Mouse (Mus musculus) liver, postnatal 0 days (tissue): ENCODE measurements around the gene Smad5. TPM values are rescaled to one million over a fixed set of nuclear protein-coding genes. Genes with fewer than 3 reads are reported as not detected.
A peak's percentile ranks its signal among the peaks of the same experiment; 100 is the strongest.

Experiments used
- ATAC-seq: fragments of 200-750 bp; cut with Nextera tagmentation; 2 replicates; pipeline ENCODE4 v1.8.0; 2017; ENCODE audit warnings: mild to moderate bottlenecking, moderate library complexity
- DNase-seq: peaks from one replicate; pipeline ENCODE4 v3.0.0-alpha.2; 2016
- H3K27ac ChIP-seq: fragments of 300-500 bp; sonication (generic); 2 replicates; pipeline ENCODE4 v1.5.1; 2014; ENCODE audit warnings: antibody characterized with exemption, moderate library complexity, mild to moderate bottlenecking, low read depth
- H3K27me3 ChIP-seq: fragments of 300-500 bp; sonication (generic); 2 replicates; pipeline ENCODE4 v1.6.1; 2014; ENCODE audit warnings: low read length, control low read depth, mixed read lengths; ENCODE audit not compliant: insufficient read depth
- H3K36me3 ChIP-seq: fragments of 300-500 bp; sonication (generic); replicated peaks from 2 replicates; pipeline ENCODE4 v1.6.1; 2014; ENCODE audit warnings: mild to moderate bottlenecking, control low read depth, low read length, moderate library complexity, mixed read lengths; ENCODE audit not compliant: insufficient read depth
- H3K4me1 ChIP-seq: fragments of 300-500 bp; sonication (generic); 2 replicates; pipeline ENCODE4 v1.6.1; 2014; ENCODE audit warnings: antibody characterized with exemption, mild to moderate bottlenecking, control low read depth; ENCODE audit not compliant: insufficient read depth
- H3K4me2 ChIP-seq: fragments of 300-500 bp; sonication (generic); 2 replicates; pipeline ENCODE4 v1.6.1; 2014; ENCODE audit warnings: low read depth, mild to moderate bottlenecking, low read length, moderate library complexity, mixed read lengths
- H3K4me3 ChIP-seq: fragments of 300-500 bp; sonication (generic); 2 replicates; pipeline ENCODE4 v1.5.1; 2014; ENCODE audit warnings: low read depth, low read length
- H3K9ac ChIP-seq: fragments of 300-500 bp; sonication (generic); replicated peaks from 2 replicates; pipeline ENCODE4 v1.6.1; 2014; ENCODE audit warnings: mild to moderate bottlenecking, moderate library complexity
- H3K9me3 ChIP-seq: fragments of 300-500 bp; sonication (generic); 2 replicates; pipeline ENCODE4 v1.6.1; 2016; ENCODE audit warnings: mild to moderate bottlenecking, control low read depth, low read length, mixed read lengths
- CTCF ChIP-seq: sonication (generic); IDR thresholded peaks from 2 replicates; pipeline ENCODE4 v1.5.1; 2016; ENCODE audit warnings: antibody characterized with exemption, low read depth
- EP300 ChIP-seq: IDR thresholded peaks from 2 replicates; pipeline ENCODE4 v1.6.1; 2016; ENCODE audit warnings: antibody characterized with exemption, low read depth, mild to moderate bottlenecking
- WGBS: fragments of 180-500 bp; shearing (Covaris S2); extraction: QIAGEN DNeasy Blood & Tissue Kit; methylation state at CpG from one replicate; pipeline ENCODE4 v1.1.7; 2014; ENCODE audit not compliant: insufficient replicate concordance; 5-methylcytosine and 5-hydroxymethylcytosine counted together
- polyA plus RNA-seq: library from polyadenylated mRNA; unstranded; fragments of >200 nt; fragmentation: Nextera tagmentation; extraction: Ambion mirVana; gene quantifications from 2 replicates; pipeline ENCODE4 v1.2.1, GENCODE M21; 2015

Smad5 gene
- polyA plus RNA-seq, 1 experiment from 2014 or later, result 3.8 TPM

GRCm38 (mm10) chr13:56704596-56704995 is 1.8 kb downstream of the Smad5 start:
- no peak overlapping the region for H3K4me3 ChIP-seq

GRCm38 (mm10) chr13:56707111-56707510 is 4.3 kb downstream of the Smad5 start:
- H3K4me3 ChIP-seq, result no peak overlapping the region
- no peak for DNase-seq
- no peak overlapping the region for H3K9ac ChIP-seq
- no peaks in the 10 kb centered on the region for H3K27me3 ChIP-seq
- H3K9me3 ChIP-seq, result no peaks in the 10 kb centered on the region
- H3K36me3 ChIP-seq, result peaks cover 2% of the 10 kb centered on the region; the same call in 1 of the 2 replicates
- TF ChIP-seq CTCF (no peak), EP300 (no peak)
- 83% methylated on average over 4 of the region's 4 CpGs for WGBS
- no peak overlapping the region for H3K4me2 ChIP-seq
- no peak overlapping the region for H3K27ac ChIP-seq
- peaks cover 27% of the 10 kb centered on the region for H3K4me1 ChIP-seq
- ATAC-seq, result no peak

More at GRCm38 (mm10) chr13:56704596-56704995, 1.8 kb downstream of the Smad5 start:
- TF ChIP-seq CTCF (no peak), EP300 (no peak)
- DNase-seq (no peak), ATAC-seq (no peak)
- H3K4me1 ChIP-seq, result peaks cover 27% of the 10 kb centered on the region
- 55% methylated on average over 2 of the region's 2 CpGs for WGBS
- peak overlapping the region; percentile 90 for H3K4me2 ChIP-seq
- no peaks in the 10 kb centered on the region for H3K27me3 ChIP-seq
- H3K9ac ChIP-seq, result no peak overlapping the region
- H3K9me3 ChIP-seq, result no peaks in the 10 kb centered on the region
- H3K36me3 ChIP-seq, result peaks cover 2% of the 10 kb centered on the region; the same call in 1 of the 2 replicates
- H3K27ac ChIP-seq, result no peak overlapping the region

GRCm38 (mm10) chr13:56707606-56708005 is 4.8 kb downstream of the Smad5 start:
- Histone ChIP-seq H3K4me2 (no peak overlapping the region), H3K36me3 (peaks cover 2% of the 10 kb centered on the region; the same call in 1 of the 2 replicates), H3K27ac (no peak overlapping the region), H3K9me3 (no peaks in the 10 kb centered on the region), H3K4me3 (no peak overlapping the region), H3K4me1 (peaks cover 24% of the 10 kb centered on the region), H3K27me3 (no peaks in the 10 kb centered on the region), H3K9ac (no peak overlapping the region)
- no peak for DNase-seq
- 62% methylated on average over 4 of the region's 4 CpGs for WGBS
- TF ChIP-seq EP300 (no peak), CTCF (no peak)
- no peak for ATAC-seq

- WGBS, result 49% methylated on average over 2 of the region's 2 CpGs
- no peak for ATAC-seq
- DNase-seq, result no peak
- Histone ChIP-seq H3K4me1 (peaks cover 7% of the 10 kb centered on the region; the same call in 1 of the 2 replicates), H3K4me2 (no peak overlapping the region), H3K9me3 (no peaks in the 10 kb centered on the region), H3K4me3 (no peak overlapping the region), H3K27me3 (no peaks in the 10 kb centered on the region), H3K9ac (no peak overlapping the region), H3K36me3 (peaks cover 2% of the 10 kb centered on the region; the same call in 1 of the 2 replicates), H3K27ac (no peak overlapping the region)
- no peak for TF ChIP-seq CTCF
- no peak for TF ChIP-seq EP300
These were observed 7.8 kb downstream of the Smad5 start for GRCm38 (mm10) chr13:56710620-56711019.

GRCm38 (mm10) chr13:56712221-56712620 is 9.4 kb downstream of the Smad5 start:
- Histone ChIP-seq H3K36me3 (peaks cover 2% of the 10 kb centered on the region; the same call in 1 of the 2 replicates), H3K4me1 (peaks cover 2% of the 10 kb centered on the region; the same call in 1 of the 2 replicates), H3K27ac (no peak overlapping the region), H3K9ac (no peak overlapping the region), H3K4me2 (no peak overlapping the region), H3K4me3 (no peak overlapping the region), H3K27me3 (no peaks in the 10 kb centered on the region), H3K9me3 (no peaks in the 10 kb centered on the region)
- ATAC-seq, result no peak
- TF ChIP-seq CTCF (no peak), EP300 (no peak)
- no peak for DNase-seq
- WGBS, result 87% methylated on average over 2 of the region's 2 CpGs

GRCm38 (mm10) chr13:56726551-56726950 is 23.7 kb downstream of the Smad5 start:
- Histone ChIP-seq H3K4me2 (no peak overlapping the region), H3K27ac (no peak overlapping the region), H3K36me3 (peaks cover 44% of the 10 kb centered on the region), H3K4me1 (no peaks in the 10 kb centered on the region), H3K27me3 (no peaks in the 10 kb centered on the region), H3K9ac (no peak overlapping the region), H3K9me3 (no peaks in the 10 kb centered on the region), H3K4me3 (no peak overlapping the region)
- TF ChIP-seq CTCF, result no peak
- no peak for TF ChIP-seq EP300
- 85% methylated on average over 4 of the region's 4 CpGs for WGBS
- DNase-seq (no peak), ATAC-seq (no peak)

- no peak for ATAC-seq
- no peak overlapping the region for H3K27ac ChIP-seq
- no peaks in the 10 kb centered on the region for H3K9me3 ChIP-seq
- H3K36me3 ChIP-seq, result peaks cover 51% of the 10 kb centered on the region
- H3K27me3 ChIP-seq, result no peaks in the 10 kb centered on the region
- WGBS, result 85% methylated on average over 7 of the region's 7 CpGs
- TF ChIP-seq CTCF (no peak), EP300 (no peak)
- H3K4me2 ChIP-seq, result no peak overlapping the region
- no peak overlapping the region for H3K4me3 ChIP-seq
- no peak for DNase-seq
- H3K4me1 ChIP-seq, result no peaks in the 10 kb centered on the region
- no peak overlapping the region for H3K9ac ChIP-seq
These were observed 26.2 kb downstream of the Smad5 start for GRCm38 (mm10) chr13:56729046-56729445.
